Mouse (Mus musculus) effector memory CD4-positive, alpha-beta T cell, adult 5 months (primary cell): Measurements from ENCODE around the gene Taf8. TPM values are rescaled to one million over a fixed set of nuclear protein-coding genes. Genes with fewer than 3 reads are reported as not detected.

Source experiments
- polyA plus RNA-seq: library from polyadenylated mRNA; unstranded; fragments of 100-300 nt; shearing (Covaris generic); gene quantifications from one replicate; pipeline ENCODE4 v1.2.1, GENCODE M21; 2017

Taf8 gene
- 52.6 TPM for polyA plus RNA-seq

GRCm38 (mm10) chr17:47501946-47502706 is at the start of gene Taf8:
TSS of gene Taf8 (minus strand) at chr17:47502292.

GRCm38 (mm10) chr17:47504941-47505346 is 2.9 kb upstream of the Taf8 start, which contains the start of gene Ccnd3:
TSS of gene Ccnd3 (plus strand) at chr17:47505051.

DNA sequence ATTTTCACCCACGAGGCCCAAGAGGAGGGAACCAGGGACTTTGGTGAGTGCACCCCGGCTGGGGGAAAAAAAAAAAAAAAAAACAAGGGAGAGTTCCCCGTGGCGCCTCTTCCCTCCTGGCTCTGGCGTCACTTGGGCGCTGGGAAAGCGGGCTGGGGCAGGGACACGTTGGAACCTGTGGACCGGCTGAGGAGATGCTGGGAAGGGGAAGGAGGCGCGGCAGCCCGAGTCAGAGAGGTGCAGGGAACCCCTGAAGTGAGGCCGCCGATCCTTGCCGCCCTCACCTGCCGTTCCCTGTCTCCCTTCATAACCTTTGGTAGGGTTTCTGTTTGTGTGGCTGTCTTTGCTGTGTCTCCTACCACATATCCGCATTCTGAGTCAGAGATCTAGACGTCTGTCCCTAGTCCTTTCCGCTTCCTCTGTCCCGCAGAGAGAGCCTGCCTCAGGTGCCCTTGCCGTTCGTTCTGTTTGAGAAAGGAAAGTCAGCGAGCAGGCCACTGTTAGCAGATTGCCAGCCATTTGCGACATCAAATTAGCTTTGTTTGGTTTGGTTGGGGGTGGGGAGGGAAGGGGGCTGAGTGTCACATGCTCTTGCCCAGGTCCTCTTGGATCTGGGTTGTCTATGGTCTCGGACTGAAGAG is 65.1 kb downstream of the Taf8 start, which contains the start of gene 1700001C19Rik:
1700001C19Rik (minus strand) TSS at position 470 of the 641 bp plus-strand sequence.

GRCm38 (mm10) chr17:47436156-47436906 is 65.8 kb downstream of the Taf8 start, which contains the start of gene AI661453:
TSS of gene AI661453 (plus strand) at chr17:47436615.

Other genes starting within 250 kb of the Taf8 start
- gene Mrps10, start 133.4 kb downstream of the Taf8 start, polyA plus RNA-seq = 24.6 TPM
- 1.0 TPM for gene Guca1b, start 116.9 kb downstream of the Taf8 start, polyA plus RNA-seq
- gene Guca1a, start 101.7 kb downstream of the Taf8 start, polyA plus RNA-seq = not detected
- gene AI661453, start 65.7 kb downstream of the Taf8 start, polyA plus RNA-seq = not detected
- gene 1700001C19Rik, start 64.9 kb downstream of the Taf8 start, polyA plus RNA-seq = not detected
- gene Ccnd3, start 2.8 kb upstream of the Taf8 start, polyA plus RNA-seq = 245 TPM
- gene Bysl, start 109.2 kb upstream of the Taf8 start, polyA plus RNA-seq = 30.8 TPM
- gene Med20, start 109.3 kb upstream of the Taf8 start, polyA plus RNA-seq = 53.4 TPM
- gene Gm20517, start 109.3 kb upstream of the Taf8 start, polyA plus RNA-seq = 1.6 TPM
- 3.2 TPM for gene Usp49, start 128.4 kb upstream of the Taf8 start, polyA plus RNA-seq
- gene Tomm6, start 186.1 kb upstream of the Taf8 start, polyA plus RNA-seq = 201 TPM
- gene Frs3, start 186.7 kb upstream of the Taf8 start, polyA plus RNA-seq = 0.46 TPM
- gene Gm21981, start 192.2 kb upstream of the Taf8 start, polyA plus RNA-seq = not detected
- not detected for gene Prickle4, start 192.4 kb upstream of the Taf8 start, polyA plus RNA-seq
- gene Pgc, start 224.6 kb upstream of the Taf8 start, polyA plus RNA-seq = not detected
- 23.5 TPM for gene Tfeb, start 234.7 kb upstream of the Taf8 start, polyA plus RNA-seq